Comparison of ENCODE assay signal across 32 mouse cellular contexts in genomic region chr1:79704672-79705071, GRCm38 (mm10). TPM values are rescaled to one million over a fixed set of nuclear protein-coding genes. Genes with fewer than 3 reads are reported as not detected.
"Had no signal": no experiment of that assay in that cellular context is flagged by ENCODE, and none has a peak within 500 bp of the region (broad histone marks: within the 10 kb centered on the region; RNA-seq: fewer than 3 reads in every experiment).

No protein-coding gene starts in this region.

- H3K4me3 ChIP-seq: limb, embryonic 10.5 days; limb, embryonic 12.5 days; limb, embryonic 13.5 days; limb, embryonic 15.5 days; liver, embryonic 12.5 days; liver, embryonic 13.5 days; liver, embryonic 15.5 days; lung, embryonic 15.5 days; megakaryocyte, embryonic 14.5 days; midbrain, embryonic 10.5 days; midbrain, embryonic 12.5 days; midbrain, embryonic 13.5 days; midbrain, embryonic 15.5 days; myocyte; neural tube, embryonic 12.5 days had no signal

- H3K4me2 ChIP-seq: limb, embryonic 12.5 days; limb, embryonic 13.5 days; limb, embryonic 15.5 days; liver, embryonic 11.5 days; liver, embryonic 12.5 days; liver, embryonic 13.5 days; liver, embryonic 15.5 days; lung, embryonic 14.5 days; lung, embryonic 15.5 days; midbrain, embryonic 12.5 days; midbrain, embryonic 13.5 days; midbrain, embryonic 15.5 days; neural tube, embryonic 12.5 days had no signal

- H3K27me3 ChIP-seq: limb, embryonic 12.5 days; limb, embryonic 13.5 days; limb, embryonic 15.5 days; liver, embryonic 12.5 days; liver, embryonic 13.5 days; liver, embryonic 15.5 days; lung, embryonic 15.5 days; megakaryocyte, embryonic 14.5 days; midbrain, embryonic 12.5 days; midbrain, embryonic 13.5 days; midbrain, embryonic 15.5 days; neural tube, embryonic 12.5 days had no signal

- H3K9me3 ChIP-seq: limb, embryonic 10.5 days; limb, embryonic 12.5 days; limb, embryonic 13.5 days; limb, embryonic 15.5 days; liver, embryonic 12.5 days; liver, embryonic 13.5 days; liver, embryonic 15.5 days; lung, embryonic 15.5 days; megakaryocyte, embryonic 14.5 days; midbrain, embryonic 10.5 days; midbrain, embryonic 12.5 days; midbrain, embryonic 13.5 days; midbrain, embryonic 15.5 days; neural tube, embryonic 12.5 days had no signal

- H3K9ac ChIP-seq: limb, embryonic 12.5 days; limb, embryonic 13.5 days; limb, embryonic 15.5 days; liver, embryonic 12.5 days; liver, embryonic 13.5 days; liver, embryonic 14.5 days; liver, embryonic 15.5 days; liver, postnatal 0 days; lung, embryonic 14.5 days; lung, embryonic 15.5 days; midbrain, embryonic 12.5 days; midbrain, embryonic 13.5 days; midbrain, embryonic 15.5 days; neural tube, embryonic 12.5 days had no signal

- ATAC-seq: liver, embryonic 12.5 days; liver, postnatal 0 days; lung, postnatal 0 days; midbrain, embryonic 13.5 days; midbrain, embryonic 15.5 days; midbrain, embryonic 16.5 days had no signal

- DNase-seq: left cerebral cortex, postnatal 4 days; liver; liver, embryonic 13.5 days; liver, postnatal 0 days; lung, adult 18-20 months; lung, adult 2 months; lung, embryonic 14.5 days; lung, postnatal 10 days; lung, postnatal 14 days; lung, postnatal 36 days; lung, postnatal 4 days; midbrain, embryonic 14.5 days had no signal

- H3K4me1 ChIP-seq: limb, embryonic 10.5 days; limb, embryonic 12.5 days; limb, embryonic 13.5 days; limb, embryonic 15.5 days; liver, embryonic 12.5 days; liver, embryonic 13.5 days; liver, embryonic 15.5 days; lung, embryonic 15.5 days; midbrain, embryonic 10.5 days; midbrain, embryonic 12.5 days; midbrain, embryonic 13.5 days; midbrain, embryonic 15.5 days; neural tube, embryonic 12.5 days had no signal

- H3K27ac ChIP-seq: limb, embryonic 10.5 days; limb, embryonic 12.5 days; limb, embryonic 13.5 days; limb, embryonic 15.5 days; liver, embryonic 12.5 days; liver, embryonic 13.5 days; liver, embryonic 14.5 days; liver, embryonic 15.5 days; lung, embryonic 15.5 days; macrophage; midbrain, embryonic 10.5 days; midbrain, embryonic 12.5 days; midbrain, embryonic 13.5 days; midbrain, embryonic 15.5 days; neural tube, embryonic 12.5 days had no signal

RNA-seq across cellular contexts. Expression of gene Ap1s3, which starts 32.9 kb away (rescaled TPM):
- polyA plus RNA-seq: midbrain, embryonic 14.5 days; neural tube, embryonic 11.5 days; neural tube, embryonic 12.5 days had no signal
